Mouse (Mus musculus) forebrain, embryonic 13.5 days (tissue): Measurements from ENCODE around the gene Pard3b. TPM values are rescaled to one million over a fixed set of nuclear protein-coding genes. Genes with fewer than 3 reads are reported as not detected.

ENCODE experiments used
- ATAC-seq: fragments of 200-750 bp; cut with Nextera tagmentation; 2 replicates; pipeline ENCODE4 v1.8.0; 2017
- H3K27ac ChIP-seq: fragments of 300-500 bp; sonication (generic); 2 replicates; pipeline ENCODE4 v1.5.1; 2015; ENCODE audit warnings: inconsistent platforms, mild to moderate bottlenecking, moderate library complexity
- H3K27me3 ChIP-seq: fragments of 300-500 bp; sonication (generic); 2 replicates; pipeline ENCODE4 v1.6.1; 2015; ENCODE audit warnings: mild to moderate bottlenecking, inconsistent platforms
- H3K36me3 ChIP-seq: fragments of 300-500 bp; sonication (generic); 2 replicates; pipeline ENCODE4 v1.6.1; 2015; ENCODE audit warnings: mild to moderate bottlenecking, inconsistent platforms; ENCODE audit not compliant: poor library complexity, severe bottlenecking
- H3K4me1 ChIP-seq: fragments of 300-500 bp; sonication (generic); 2 replicates; pipeline ENCODE4 v1.6.1; 2015; ENCODE audit warnings: inconsistent platforms
- H3K4me2 ChIP-seq: fragments of 300-500 bp; sonication (generic); 2 replicates; pipeline ENCODE4 v1.6.1; 2015; ENCODE audit warnings: inconsistent platforms, mild to moderate bottlenecking, moderate library complexity
- H3K4me3 ChIP-seq: fragments of 300-500 bp; sonication (generic); 2 replicates; pipeline ENCODE4 v1.5.1; 2015; ENCODE audit warnings: mild to moderate bottlenecking, inconsistent platforms
- H3K9ac ChIP-seq: fragments of 300-500 bp; sonication (generic); 2 replicates; pipeline ENCODE4 v1.6.1; 2015; ENCODE audit warnings: mild to moderate bottlenecking, inconsistent platforms
- H3K9me3 ChIP-seq: fragments of 300-500 bp; sonication (generic); replicated peaks from 2 replicates; pipeline ENCODE4 v1.6.1; 2016; ENCODE audit warnings: inconsistent platforms
- WGBS: fragments of 180-500 bp; shearing (Covaris S2); methylation state at CpG from one replicate; pipeline ENCODE4 v1.1.7; 2015; 5-methylcytosine and 5-hydroxymethylcytosine counted together
- polyA plus RNA-seq: library from polyadenylated mRNA; unstranded; fragments of >200 nt; fragmentation: Nextera tagmentation; extraction: Ambion mirVana; gene quantifications from 2 replicates; pipeline ENCODE4 v1.2.1, GENCODE M21; 2015

Gene Pard3b
- polyA plus RNA-seq, 1 experiment from 2014 or later, result 10.5 TPM

- Histone ChIP-seq H3K27me3 (no peaks in the 10 kb centered on the region), H3K27ac (peak overlapping the region; percentile 76), H3K4me1 (peaks cover 21% of the 10 kb centered on the region), H3K9me3 (no peaks in the 10 kb centered on the region; the same call in 1 of the 2 replicates), H3K36me3 (no peaks in the 10 kb centered on the region), H3K4me3 (no peak overlapping the region), H3K4me2 (peak overlapping the region; percentile 23; the same call in 1 of the 2 replicates), H3K9ac (no peak overlapping the region)
- 10% methylated on average over 7 of the region's 7 CpGs for WGBS
- peak; percentile 96 for ATAC-seq
Observed at GRCm38 (mm10) chr1:62053167-62053638, 414.6 kb downstream of the Pard3b start.

GRCm38 (mm10) chr1:62055280-62055679, 416.7 kb downstream of the Pard3b start:
- 81% methylated on average over 6 of the region's 6 CpGs for WGBS
- Histone ChIP-seq H3K36me3 (no peaks in the 10 kb centered on the region), H3K27me3 (no peaks in the 10 kb centered on the region), H3K4me1 (peaks cover 21% of the 10 kb centered on the region), H3K4me2 (no peak overlapping the region), H3K27ac (peak overlapping the region; percentile 25; the same call in 1 of the 2 replicates), H3K4me3 (no peak overlapping the region), H3K9ac (no peak overlapping the region), H3K9me3 (no peaks in the 10 kb centered on the region; the same call in 1 of the 2 replicates)
- ATAC-seq, result no peak

- Histone ChIP-seq H3K4me3 (no peak overlapping the region), H3K4me2 (no peak overlapping the region), H3K27ac (no peak overlapping the region), H3K36me3 (no peaks in the 10 kb centered on the region), H3K9ac (no peak overlapping the region), H3K4me1 (no peaks in the 10 kb centered on the region), H3K9me3 (peaks cover 7% of the 10 kb centered on the region), H3K27me3 (no peaks in the 10 kb centered on the region)
- 68% methylated on average over 6 of the region's 6 CpGs for WGBS
- no peak for ATAC-seq
Observed at GRCm38 (mm10) chr1:62070617-62071016, 432.0 kb downstream of the Pard3b start.

GRCm38 (mm10) chr1:62071139-62071538, 432.5 kb downstream of the Pard3b start:
- no peak overlapping the region for H3K27ac ChIP-seq
- no peak overlapping the region for H3K9ac ChIP-seq
- ATAC-seq, result no peak
- whole genome bisulfite sequencing, result 81% methylated on average over 7 of the region's 7 CpGs
- H3K27me3 ChIP-seq, result no peaks in the 10 kb centered on the region
- no peak overlapping the region for H3K4me2 ChIP-seq
- H3K4me3 ChIP-seq, result no peak overlapping the region
- H3K4me1 ChIP-seq, result no peaks in the 10 kb centered on the region
- H3K9me3 ChIP-seq, result peaks cover 7% of the 10 kb centered on the region
- no peaks in the 10 kb centered on the region for H3K36me3 ChIP-seq

GRCm38 (mm10) chr1:62076171-62076570, 437.5 kb downstream of the Pard3b start:
- no peaks in the 10 kb centered on the region for H3K9me3 ChIP-seq
- H3K27ac ChIP-seq, result no peak overlapping the region
- no peaks in the 10 kb centered on the region for H3K27me3 ChIP-seq
- no peak overlapping the region for H3K4me2 ChIP-seq
- no peak for ATAC-seq
- H3K9ac ChIP-seq, result no peak overlapping the region
- H3K36me3 ChIP-seq, result no peaks in the 10 kb centered on the region
- WGBS, result 40% methylated on average over 3 of the region's 3 CpGs
- H3K4me1 ChIP-seq, result no peaks in the 10 kb centered on the region
- H3K4me3 ChIP-seq, result no peak overlapping the region

GRCm38 (mm10) chr1:62081129-62081528, 442.5 kb downstream of the Pard3b start:
- Histone ChIP-seq H3K9me3 (no peaks in the 10 kb centered on the region), H3K4me1 (no peaks in the 10 kb centered on the region), H3K4me2 (no peak overlapping the region), H3K27me3 (no peaks in the 10 kb centered on the region), H3K27ac (no peak overlapping the region), H3K36me3 (no peaks in the 10 kb centered on the region), H3K9ac (no peak overlapping the region), H3K4me3 (no peak overlapping the region)
- WGBS, result 93% methylated on average over 4 of the region's 4 CpGs
- no peak for ATAC-seq

GRCm38 (mm10) chr1:62085995-62086394, 447.4 kb downstream of the Pard3b start:
- no peak overlapping the region for H3K9ac ChIP-seq
- H3K4me2 ChIP-seq, result no peak overlapping the region
- no peak overlapping the region for H3K4me3 ChIP-seq
- H3K4me1 ChIP-seq, result no peaks in the 10 kb centered on the region
- H3K36me3 ChIP-seq, result no peaks in the 10 kb centered on the region
- no peak for ATAC-seq
- 68% methylated on average over 6 of the region's 6 CpGs for WGBS
- no peak overlapping the region for H3K27ac ChIP-seq
- H3K9me3 ChIP-seq, result no peaks in the 10 kb centered on the region
- no peaks in the 10 kb centered on the region for H3K27me3 ChIP-seq

GRCm38 (mm10) chr1:62087464-62087863, 448.8 kb downstream of the Pard3b start:
- Histone ChIP-seq H3K36me3 (no peaks in the 10 kb centered on the region), H3K27ac (no peak overlapping the region), H3K27me3 (no peaks in the 10 kb centered on the region), H3K4me3 (no peak overlapping the region), H3K4me2 (no peak overlapping the region), H3K4me1 (no peaks in the 10 kb centered on the region), H3K9ac (no peak overlapping the region), H3K9me3 (no peaks in the 10 kb centered on the region)
- 83% methylated on average over 10 of the region's 10 CpGs for WGBS
- ATAC-seq, result no peak

- no peak overlapping the region for H3K27ac ChIP-seq
- no peaks in the 10 kb centered on the region for H3K4me1 ChIP-seq
- H3K9me3 ChIP-seq, result no peaks in the 10 kb centered on the region
- WGBS, result 93% methylated on average over 7 of the region's 7 CpGs
- no peak for ATAC-seq
- H3K36me3 ChIP-seq, result no peaks in the 10 kb centered on the region
- H3K9ac ChIP-seq, result no peak overlapping the region
- no peak overlapping the region for H3K4me2 ChIP-seq
- no peak overlapping the region for H3K4me3 ChIP-seq
- no peaks in the 10 kb centered on the region for H3K27me3 ChIP-seq
Observed at GRCm38 (mm10) chr1:62094885-62095284, 456.3 kb downstream of the Pard3b start.

- no peaks in the 10 kb centered on the region for H3K4me1 ChIP-seq
- H3K36me3 ChIP-seq, result no peaks in the 10 kb centered on the region
- H3K27me3 ChIP-seq, result no peaks in the 10 kb centered on the region
- H3K4me2 ChIP-seq, result no peak overlapping the region
- WGBS, result 100% methylated on average over 1 of the region's 1 CpGs
- ATAC-seq, result no peak
- no peak overlapping the region for H3K9ac ChIP-seq
- H3K27ac ChIP-seq, result no peak overlapping the region
- no peaks in the 10 kb centered on the region for H3K9me3 ChIP-seq
- no peak overlapping the region for H3K4me3 ChIP-seq
Observed at GRCm38 (mm10) chr1:62122426-62122825, 483.8 kb downstream of the Pard3b start.

GRCm38 (mm10) chr1:62129186-62129585, 490.6 kb downstream of the Pard3b start:
- ATAC-seq, result no peak

GRCm38 (mm10) chr1:62148134-62148533, 509.5 kb downstream of the Pard3b start:
- Histone ChIP-seq H3K27ac (no peak overlapping the region), H3K27me3 (no peaks in the 10 kb centered on the region), H3K4me2 (no peak overlapping the region), H3K36me3 (no peaks in the 10 kb centered on the region), H3K9me3 (no peaks in the 10 kb centered on the region), H3K4me1 (no peaks in the 10 kb centered on the region), H3K9ac (no peak overlapping the region), H3K4me3 (no peak overlapping the region)
- 79% methylated on average over 4 of the region's 4 CpGs for WGBS
- no peak for ATAC-seq

More at GRCm38 (mm10) chr1:62129186-62129585, 490.6 kb downstream of the Pard3b start:
- Histone ChIP-seq H3K27me3 (no peaks in the 10 kb centered on the region), H3K36me3 (no peaks in the 10 kb centered on the region), H3K4me2 (no peak overlapping the region), H3K4me3 (no peak overlapping the region), H3K9ac (no peak overlapping the region), H3K9me3 (no peaks in the 10 kb centered on the region), H3K27ac (no peak overlapping the region), H3K4me1 (no peaks in the 10 kb centered on the region)
- WGBS, result 94% methylated on average over 2 of the region's 2 CpGs

- no peak overlapping the region for H3K4me3 ChIP-seq
- H3K4me2 ChIP-seq, result no peak overlapping the region
- no peak overlapping the region for H3K27ac ChIP-seq
- 91% methylated on average over 6 of the region's 6 CpGs for whole genome bisulfite sequencing
- no peak overlapping the region for H3K9ac ChIP-seq
- no peaks in the 10 kb centered on the region for H3K27me3 ChIP-seq
- H3K9me3 ChIP-seq, result no peaks in the 10 kb centered on the region
- H3K4me1 ChIP-seq, result no peaks in the 10 kb centered on the region
- no peaks in the 10 kb centered on the region for H3K36me3 ChIP-seq
- no peak for ATAC-seq
Observed at GRCm38 (mm10) chr1:62148786-62149185, 510.2 kb downstream of the Pard3b start.
